Mouse (Mus musculus): Measurements from ENCODE around the gene Dok1. TPM values are rescaled to one million over a fixed set of nuclear protein-coding genes. Genes with fewer than 3 reads are reported as not detected.

Gene Dok1
- polyA plus RNA-seq, 1 experiment = 41.3 TPM

DNA sequence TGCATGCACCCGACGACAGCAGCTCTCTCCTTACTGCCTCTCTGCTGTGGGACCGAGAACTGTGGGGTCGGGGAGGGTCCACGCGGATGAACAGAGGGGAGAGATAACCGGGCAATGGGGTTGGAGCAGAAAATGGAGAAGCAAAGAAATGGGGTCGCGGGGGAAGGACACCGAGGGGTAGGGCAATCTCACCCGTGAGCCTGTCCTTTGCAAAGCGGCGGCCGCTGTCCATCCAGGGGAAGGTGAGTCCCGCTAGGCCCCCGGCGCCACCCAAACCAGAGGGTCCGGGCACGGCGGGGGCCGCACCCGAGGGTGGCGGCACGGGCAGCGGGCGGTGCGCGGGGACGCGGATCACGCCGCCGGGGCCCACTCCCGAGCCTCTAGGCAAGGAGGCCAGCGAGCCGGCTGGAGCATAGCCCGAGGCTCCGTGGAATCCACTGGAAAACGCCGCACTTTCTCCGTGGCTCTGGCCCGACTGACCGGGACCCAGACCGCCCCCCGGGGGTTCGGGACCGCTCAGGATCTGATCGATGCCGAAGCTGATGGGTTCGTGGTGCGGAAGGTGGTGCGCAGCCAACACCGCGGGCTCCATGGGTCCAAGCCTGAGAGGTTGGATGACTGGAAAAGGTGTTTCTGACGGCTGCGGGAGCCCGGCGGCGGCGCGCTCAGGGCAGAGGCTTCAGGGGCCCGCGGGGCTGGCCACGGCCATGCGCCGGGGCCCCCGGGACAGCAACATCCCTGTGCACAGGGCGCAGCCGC lies 36.4 kb upstream of the Dok1 start:
- H3K36me3 ChIP-seq (ENCODE audit: control insufficient read depth, insufficient read depth) = no peaks in the 10 kb centered on the region
- no peak overlapping the region for H3ac ChIP-seq (ENCODE audit: control insufficient read depth, insufficient read length)
- TF ChIP-seq POLR2A (IDR thresholded peaks at IDR 0.05; ENCODE audit: insufficient read length, low read depth) = no peak
- no peak for TF ChIP-seq MAX (IDR thresholded peaks at IDR 0.05; ENCODE audit: low read depth)
- no peak overlapping the region for H3K4me3 ChIP-seq
- no peaks in the 10 kb centered on the region for H3K79me2 ChIP-seq (ENCODE audit: control insufficient read depth, insufficient read depth)
- no peak overlapping the region for H3K4me2 ChIP-seq (ENCODE audit: low read depth)
- H3K27me3 ChIP-seq (ENCODE audit: control insufficient read depth, insufficient read depth, insufficient read length) = peaks cover 63% of the 10 kb centered on the region

DNA sequence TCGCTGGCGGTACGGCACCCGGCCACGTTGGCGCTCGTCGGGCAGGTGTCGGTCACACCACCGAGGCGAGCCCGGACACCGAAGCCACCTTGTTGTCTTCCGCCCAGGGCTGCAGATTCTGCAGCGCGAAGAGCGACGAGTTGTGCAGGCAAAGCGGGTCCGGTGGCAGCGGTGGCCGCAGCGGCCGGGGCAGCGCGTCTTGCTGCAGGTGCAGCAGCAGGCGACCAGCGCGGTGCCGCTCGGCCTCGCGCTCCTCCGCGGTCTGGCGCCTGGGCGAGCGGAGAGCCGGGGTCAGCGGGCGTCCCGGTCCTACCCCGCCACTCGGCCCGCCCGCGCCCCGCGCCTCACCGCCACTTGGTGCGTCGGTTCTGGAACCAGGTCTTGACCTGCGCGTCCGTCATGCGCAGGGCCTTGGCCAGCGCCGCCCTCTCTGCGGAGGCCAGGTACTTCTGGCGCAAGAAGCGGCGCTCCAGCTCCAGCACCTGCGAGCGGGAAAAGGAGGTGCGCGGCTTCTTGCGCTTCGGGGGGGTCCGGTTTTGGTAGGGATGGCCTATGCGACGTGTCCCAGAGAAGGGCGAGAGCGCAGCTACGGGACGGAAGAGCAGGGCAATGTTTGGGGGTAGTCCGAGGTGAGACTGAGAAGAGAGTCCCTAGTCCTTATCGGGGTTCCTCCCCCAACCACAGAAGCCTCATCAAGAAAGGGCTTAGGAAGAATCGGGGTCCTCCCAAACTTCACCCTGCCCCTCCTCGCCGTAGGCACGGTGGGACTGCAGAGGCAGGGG lies 35.6 kb upstream of the Dok1 start:
- Histone ChIP-seq H3K27me3 (ENCODE audit: control insufficient read depth, insufficient read depth, insufficient read length) (peaks cover 70% of the 10 kb centered on the region), H3K36me3 (ENCODE audit: control insufficient read depth, insufficient read depth) (no peaks in the 10 kb centered on the region), H3ac (ENCODE audit: control insufficient read depth, insufficient read length) (no peak overlapping the region), H3K4me2 (ENCODE audit: low read depth) (no peak overlapping the region), H3K4me3 (no peak overlapping the region), H3K79me2 (ENCODE audit: control insufficient read depth, insufficient read depth) (no peaks in the 10 kb centered on the region)
- TF ChIP-seq TCF3 (IDR thresholded peaks at IDR 0.05; ENCODE audit: insufficient read length, low read depth) (no peak), MYOG (IDR thresholded peaks at IDR 0.05; ENCODE audit: control insufficient read depth in 1 of 3, insufficient read depth in 1 of 3, insufficient read length in 2 of 3, low read depth in 2 of 3) (no peak), SRF (IDR thresholded peaks at IDR 0.05; ENCODE audit: control insufficient read depth, insufficient read length, low read depth) (no peak), POLR2A (IDR thresholded peaks at IDR 0.05; ENCODE audit: insufficient read length, low read depth) (no peak), REST (IDR thresholded peaks at IDR 0.05; ENCODE audit: insufficient read depth, insufficient read length) (no peak), MAX (IDR thresholded peaks at IDR 0.05; ENCODE audit: low read depth) (no peak), TCF12 (IDR thresholded peaks at IDR 0.05; ENCODE audit: insufficient read depth, poor library complexity, severe bottlenecking) (no peak), MYOD1 (IDR thresholded peaks at IDR 0.05; ENCODE audit: control insufficient read depth in 1 of 3, insufficient read length in 2 of 3, low read depth in 2 of 3) (no peak), POLR2AphosphoS2 (IDR thresholded peaks at IDR 0.05; ENCODE audit: insufficient read length, low read depth) (no peak), E2F4 (IDR thresholded peaks at IDR 0.05; ENCODE audit: insufficient read depth) (no peak), CEBPB (IDR thresholded peaks at IDR 0.05; ENCODE audit: insufficient read depth, poor library complexity, severe bottlenecking) (no peak), USF1 (IDR thresholded peaks at IDR 0.05; ENCODE audit: low read depth) (no peak)

DNA sequence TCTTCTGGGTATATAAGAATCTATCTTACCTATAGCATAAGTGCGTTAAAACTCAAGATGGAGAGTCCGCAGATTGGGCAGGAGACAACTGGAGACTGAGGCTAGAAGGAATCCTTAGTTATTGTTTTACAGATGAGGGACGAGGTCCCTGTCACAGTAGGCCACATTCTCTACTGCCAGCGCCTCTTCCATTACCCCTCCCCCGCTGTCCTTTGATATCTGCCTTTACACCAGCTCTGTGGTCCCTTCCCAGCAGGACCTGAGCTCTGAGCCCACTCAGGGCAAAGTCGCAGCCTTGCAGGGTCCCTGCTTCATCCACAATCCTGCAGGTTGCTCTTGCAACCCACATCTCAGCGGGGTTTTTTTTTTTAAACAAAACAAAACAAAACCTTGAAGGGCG lies 35.0 kb upstream of the Dok1 start:
- Histone ChIP-seq H3K4me2 (ENCODE audit: low read depth) (no peak overlapping the region), H3K79me2 (ENCODE audit: control insufficient read depth, insufficient read depth) (no peaks in the 10 kb centered on the region), H3K36me3 (ENCODE audit: control insufficient read depth, insufficient read depth) (no peaks in the 10 kb centered on the region), H3ac (ENCODE audit: control insufficient read depth, insufficient read length) (no peak overlapping the region), H3K4me3 (no peak overlapping the region), H3K27me3 (ENCODE audit: control insufficient read depth, insufficient read depth, insufficient read length) (peaks cover 76% of the 10 kb centered on the region)
- TF ChIP-seq MYOD1 (IDR thresholded peaks at IDR 0.05; ENCODE audit: control insufficient read depth in 1 of 3, insufficient read length in 2 of 3, low read depth in 2 of 3) (no peak), E2F4 (IDR thresholded peaks at IDR 0.05; ENCODE audit: insufficient read depth) (no peak), POLR2A (IDR thresholded peaks at IDR 0.05; ENCODE audit: insufficient read length, low read depth) (no peak), MAX (IDR thresholded peaks at IDR 0.05; ENCODE audit: low read depth) (no peak), POLR2AphosphoS2 (IDR thresholded peaks at IDR 0.05; ENCODE audit: insufficient read length, low read depth) (no peak), TCF12 (IDR thresholded peaks at IDR 0.05; ENCODE audit: insufficient read depth, poor library complexity, severe bottlenecking) (no peak), TCF3 (IDR thresholded peaks at IDR 0.05; ENCODE audit: insufficient read length, low read depth) (no peak), CEBPB (IDR thresholded peaks at IDR 0.05; ENCODE audit: insufficient read depth, poor library complexity, severe bottlenecking) (no peak), REST (IDR thresholded peaks at IDR 0.05; ENCODE audit: insufficient read depth, insufficient read length) (no peak), SRF (IDR thresholded peaks at IDR 0.05; ENCODE audit: control insufficient read depth, insufficient read length, low read depth) (no peak), MYOG (IDR thresholded peaks at IDR 0.05; ENCODE audit: control insufficient read depth in 1 of 3, insufficient read depth in 1 of 3, insufficient read length in 2 of 3, low read depth in 2 of 3) (no peak), USF1 (IDR thresholded peaks at IDR 0.05; ENCODE audit: low read depth) (no peak)

DNA sequence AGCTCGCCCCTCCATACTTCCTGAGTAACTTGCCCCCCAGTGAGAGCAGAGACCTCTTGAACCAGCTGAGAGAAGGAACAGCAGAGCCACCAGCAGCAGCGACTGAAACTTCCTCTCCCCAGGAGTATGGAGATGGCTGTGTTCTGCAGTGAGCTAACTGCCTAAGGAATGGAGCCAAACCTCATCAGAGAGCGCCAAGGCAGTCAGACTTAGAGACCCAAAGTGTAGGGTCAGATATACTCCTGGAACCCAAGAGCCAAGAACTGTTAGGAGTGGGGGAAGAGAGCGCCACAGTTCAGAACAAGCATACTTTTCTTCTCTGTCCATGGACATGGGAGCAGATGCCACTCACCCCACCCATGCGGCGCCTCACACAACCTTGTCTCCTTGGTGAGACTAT lies 33.2 kb upstream of the Dok1 start:
- no peak overlapping the region for H3K4me2 ChIP-seq (ENCODE audit: low read depth)
- H3ac ChIP-seq (ENCODE audit: control insufficient read depth, insufficient read length) = no peak overlapping the region
- H3K79me2 ChIP-seq (ENCODE audit: control insufficient read depth, insufficient read depth) = no peaks in the 10 kb centered on the region
- H3K4me3 ChIP-seq = no peak overlapping the region
- no peaks in the 10 kb centered on the region for H3K36me3 ChIP-seq (ENCODE audit: control insufficient read depth, insufficient read depth)
- TF ChIP-seq MAX (IDR thresholded peaks at IDR 0.05; ENCODE audit: low read depth) (no peak), SRF (IDR thresholded peaks at IDR 0.05; ENCODE audit: control insufficient read depth, insufficient read length, low read depth) (no peak), POLR2A (IDR thresholded peaks at IDR 0.05; ENCODE audit: insufficient read length, low read depth) (no peak), CEBPB (IDR thresholded peaks at IDR 0.05; ENCODE audit: insufficient read depth, poor library complexity, severe bottlenecking) (no peak), MYOD1 (IDR thresholded peaks at IDR 0.05; ENCODE audit: control insufficient read depth in 1 of 3, insufficient read length in 2 of 3, low read depth in 2 of 3) (no peak), E2F4 (IDR thresholded peaks at IDR 0.05; ENCODE audit: insufficient read depth) (no peak), REST (IDR thresholded peaks at IDR 0.05; ENCODE audit: insufficient read depth, insufficient read length) (no peak), TCF12 (IDR thresholded peaks at IDR 0.05; ENCODE audit: insufficient read depth, poor library complexity, severe bottlenecking) (no peak), TCF3 (IDR thresholded peaks at IDR 0.05; ENCODE audit: insufficient read length, low read depth) (no peak), USF1 (IDR thresholded peaks at IDR 0.05; ENCODE audit: low read depth) (no peak), MYOG (IDR thresholded peaks at IDR 0.05; ENCODE audit: control insufficient read depth in 1 of 3, insufficient read depth in 1 of 3, insufficient read length in 2 of 3, low read depth in 2 of 3) (no peak), POLR2AphosphoS2 (IDR thresholded peaks at IDR 0.05; ENCODE audit: insufficient read length, low read depth) (no peak)
- H3K27me3 ChIP-seq (ENCODE audit: control insufficient read depth, insufficient read depth, insufficient read length) = peaks cover 70% of the 10 kb centered on the region
